8 mouse cellular contexts compared by ENCODE assay signal in genomic region chr4:155962167-155962971, GRCm38 (mm10). TPM values are rescaled to one million over a fixed set of nuclear protein-coding genes. Genes with fewer than 3 reads are reported as not detected.
DNase-seq lines count a peak whose midpoint lies in the region; ATAC-seq and TF ChIP-seq lines count a peak whose summit lies in the region.

C1qtnf12 (plus strand) TSS chr4:155962318.

- H3K9me3 ChIP-seq in erythroblast, embryonic 14.5 days (ENCODE audit: control insufficient read depth, low read length) = no peaks in the 10 kb centered on the region
- H3K9me3 ChIP-seq in heart, embryonic 12.5 days (replicated peaks) = no peaks in the 10 kb centered on the region
- H3K9me3 ChIP-seq in kidney, embryonic 15.5 days (replicated peaks) = no peaks in the 10 kb centered on the region
- H3K9me3 ChIP-seq in liver, embryonic 14.5 days (ENCODE audit: control insufficient read depth, low read length) = no peaks in the 10 kb centered on the region

- DNase-seq in urinary bladder, adult 18-20 months (ENCODE audit: low spot score in 2 of 2) = peak; percentile 31 to 38
- DNase-seq in urinary bladder, postnatal 10 days (ENCODE audit: low spot score) = no peak
- DNase-seq in liver, embryonic 14.5 days (ENCODE audit: low read depth in 3 of 3, low spot score in 3 of 3) = peak in 1 of 3 experiments; percentile 63
- DNase-seq in neural tube, embryonic 10.5 days (ENCODE audit: extremely low spot score, low spot score) = peak; percentile 56
- DNase-seq in testis, postnatal 14 days (ENCODE audit: low spot score) = peak; percentile 50

- WGBS in heart, embryonic 12.5 days = 2% methylated on average over 40 of the region's 42 CpGs
- WGBS in kidney, embryonic 15.5 days = under 1% methylated on average over 42 of the region's 42 CpGs
- WGBS in liver, embryonic 14.5 days (ENCODE audit: insufficient replicate concordance) = under 1% methylated on average over 40 of the region's 42 CpGs

- H3K36me3 ChIP-seq in erythroblast, embryonic 14.5 days (ENCODE audit: control insufficient read depth) = peaks cover 74% of the 10 kb centered on the region
- H3K36me3 ChIP-seq in heart, embryonic 12.5 days = peaks cover 44% of the 10 kb centered on the region
- H3K36me3 ChIP-seq in kidney, embryonic 15.5 days = peaks cover 59% of the 10 kb centered on the region
- H3K36me3 ChIP-seq in liver, embryonic 14.5 days (replicated peaks; ENCODE audit: control insufficient read depth, insufficient read depth, low read depth) = peaks cover 15% of the 10 kb centered on the region

- H3K9ac ChIP-seq in heart, embryonic 12.5 days = peak within 1 kb of the TSS; percentile 79
- peak within 1 kb of the TSS; percentile 73 for H3K9ac ChIP-seq in kidney, embryonic 15.5 days
- H3K9ac ChIP-seq in liver, embryonic 14.5 days (replicated peaks) = peak within 1 kb of the TSS; percentile 81

- TF ChIP-seq CTCF in liver, embryonic 14.5 days (IDR thresholded peaks at IDR 0.05; ENCODE audit: low read depth) = no peak

- ATAC-seq in heart, embryonic 12.5 days (ENCODE audit: insufficient number of reproducible peaks, low FRiP score) = peak; percentile 85
- peak; percentile 92 for ATAC-seq in kidney, embryonic 15.5 days (replicated peaks; ENCODE audit: low FRiP score)
- ATAC-seq in liver, embryonic 14.5 days (ENCODE audit: insufficient read depth) = peak; percentile 86

- peak within 1 kb of the TSS; percentile 93 for H3K4me2 ChIP-seq in heart, embryonic 12.5 days
- peak within 1 kb of the TSS; percentile 94 for H3K4me2 ChIP-seq in kidney, embryonic 15.5 days
- peak within 1 kb of the TSS; percentile 68 for H3K4me2 ChIP-seq in liver, embryonic 14.5 days (ENCODE audit: low read depth)

- H3K4me1 ChIP-seq in erythroblast, embryonic 14.5 days (ENCODE audit: control insufficient read depth) = peaks cover 65% of the 10 kb centered on the region
- peaks cover 24% of the 10 kb centered on the region for H3K4me1 ChIP-seq in heart, embryonic 12.5 days (replicated peaks)
- peaks cover 33% of the 10 kb centered on the region for H3K4me1 ChIP-seq in kidney, embryonic 15.5 days
- H3K4me1 ChIP-seq in liver, embryonic 14.5 days (replicated peaks; ENCODE audit: control insufficient read depth in 2 of 2, insufficient read depth in 2 of 2, low read length in 1 of 2) = peaks cover 21 to 26% of the 10 kb centered on the region in 2 experiments

- no peak for TF ChIP-seq EP300 in liver, embryonic 14.5 days (IDR thresholded peaks at IDR 0.05; ENCODE audit: low read depth)

- H3K27ac ChIP-seq in heart, embryonic 12.5 days (ENCODE audit: poor library complexity, severe bottlenecking) = 0 out of 2 replicates have a peak within 1 kb of the TSS, but pooled peaks have one; percentile 3
- H3K27ac ChIP-seq in kidney, embryonic 15.5 days = peak within 1 kb of the TSS; percentile 93
- H3K27ac ChIP-seq in liver, embryonic 14.5 days = peak within 1 kb of the TSS; percentile 1

- no peaks in the 10 kb centered on the region for H3K27me3 ChIP-seq in erythroblast, embryonic 14.5 days (ENCODE audit: control insufficient read depth)
- H3K27me3 ChIP-seq in heart, embryonic 12.5 days (replicated peaks) = no peaks in the 10 kb centered on the region
- no peaks in the 10 kb centered on the region for H3K27me3 ChIP-seq in kidney, embryonic 15.5 days
- H3K27me3 ChIP-seq in liver, embryonic 14.5 days (ENCODE audit: control insufficient read depth, insufficient read depth, low read length) = no peaks in the 10 kb centered on the region

- peak within 1 kb of the TSS; percentile 75 for H3K4me3 ChIP-seq in erythroblast, embryonic 14.5 days (replicated peaks)
- peak within 1 kb of the TSS; percentile 60 for H3K4me3 ChIP-seq in heart, embryonic 12.5 days
- H3K4me3 ChIP-seq in kidney, embryonic 15.5 days (replicated peaks) = peak within 1 kb of the TSS; percentile 63
- H3K4me3 ChIP-seq in liver, embryonic 14.5 days (ENCODE audit: insufficient read depth in 1 of 2, low read depth in 2 of 2, low read length in 2 of 2) = peak within 1 kb of the TSS; percentile 54 to 68

RNA-seq across cellular contexts. Expression of gene C1qtnf12, which starts in this region (rescaled TPM):
- 7.7 and 11.5 TPM in 2 replicates for polyA plus RNA-seq in erythroblast, embryonic 14.5 days (2012)
- polyA plus RNA-seq in heart, embryonic 12.5 days (2016; fragmentation: Nextera tagmentation; extraction: Ambion mirVana) = 21.1 and 23.8 TPM in 2 replicates
- polyA plus RNA-seq in kidney, embryonic 15.5 days (2015; fragmentation: Nextera tagmentation; extraction: Ambion mirVana) = 118 and 121 TPM in 2 replicates
- 37.4 and 43.2 TPM in 2 replicates for polyA plus RNA-seq in liver, embryonic 14.5 days (2012; rRNA removed)
- 85.1 and 96.2 TPM in 2 replicates for polyA plus RNA-seq in liver, embryonic 14.5 days (2014; fragmentation: Nextera tagmentation; extraction: Ambion mirVana)

Comparison
In these comparisons a context has a peak if more than half of its experiments do, and no peak if none do; other contexts are left out.
1. H3K27ac ChIP-seq: peak in every context shown above with its lines; median percentile 93 in kidney, embryonic 15.5 days; 3 in heart, embryonic 12.5 days; 1 in liver, embryonic 14.5 days.